Mouse (Mus musculus) kidney, adult 9 months (tissue): Measurements from ENCODE around the gene Ngb.

ENCODE experiments used
- DNase-seq: peaks from one replicate; pipeline ENCODE4 v3.0.0; 2022

Ngb gene

GRCm38 (mm10) chr12:87102165-87102631, at the start of gene Ngb:
TSS of gene Ngb (minus strand) at chr12:87102539.
- no peak for DNase-seq

- no peak for DNase-seq
Measured at GRCm38 (mm10) chr12:87149471-87149870, 47.1 kb upstream of the Ngb start.

GRCm38 (mm10) chr12:87148136-87148535, 45.8 kb upstream of the Ngb start:
- peak; percentile 73 for DNase-seq

GRCm38 (mm10) chr12:87147395-87148089, 45.2 kb upstream of the Ngb start, which contains the start of gene Pomt2:
TSS of gene Pomt2 (minus strand) at chr12:87147968.
- DNase-seq: peak; percentile 97

GRCm38 (mm10) chr12:87146966-87147365, 44.6 kb upstream of the Ngb start, which contains the start of gene Gstz1:
TSS of gene Gstz1 (plus strand) at chr12:87147165.
- peak; percentile 92 for DNase-seq

GRCm38 (mm10) chr12:87142156-87142555, 39.8 kb upstream of the Ngb start:
- DNase-seq: no peak

GRCm38 (mm10) chr12:87138768-87139167, 36.4 kb upstream of the Ngb start:
- DNase-seq: no peak

GRCm38 (mm10) chr12:87138342-87138701, 36.0 kb upstream of the Ngb start:
- no peak for DNase-seq

GRCm38 (mm10) chr12:87137439-87138341, 35.4 kb upstream of the Ngb start:
- DNase-seq: no peak

GRCm38 (mm10) chr12:87132784-87133183, 30.4 kb upstream of the Ngb start:
- no peak for DNase-seq

GRCm38 (mm10) chr12:87132210-87132609, 29.9 kb upstream of the Ngb start:
- DNase-seq: no peak

GRCm38 (mm10) chr12:87131619-87132018, 29.3 kb upstream of the Ngb start:
- peak; percentile 46 for DNase-seq

GRCm38 (mm10) chr12:87131181-87131580, 28.8 kb upstream of the Ngb start:
- DNase-seq: no peak

GRCm38 (mm10) chr12:87130224-87130623, 27.9 kb upstream of the Ngb start:
- DNase-seq: no peak

GRCm38 (mm10) chr12:87127256-87127655, 24.9 kb upstream of the Ngb start:
- no peak for DNase-seq

GRCm38 (mm10) chr12:87121918-87122589, 19.7 kb upstream of the Ngb start:
- DNase-seq: no peak

GRCm38 (mm10) chr12:87107357-87107977, 5.1 kb upstream of the Ngb start:
- DNase-seq: no peak

GRCm38 (mm10) chr12:87104796-87105195, 2.5 kb upstream of the Ngb start:
- no peak for DNase-seq

GRCm38 (mm10) chr12:87103471-87103870, 1.1 kb upstream of the Ngb start:
- DNase-seq: peak; percentile 19

- DNase-seq: peak; percentile 27
Measured at GRCm38 (mm10) chr12:87100331-87100730, 2.0 kb downstream of the Ngb start.

GRCm38 (mm10) chr12:87093671-87094070, 8.7 kb downstream of the Ngb start:
- DNase-seq: no peak

GRCm38 (mm10) chr12:87093249-87093648, 9.1 kb downstream of the Ngb start:
- peak; percentile 29 for DNase-seq

- no peak for DNase-seq
Measured at GRCm38 (mm10) chr12:87091916-87092315, 10.4 kb downstream of the Ngb start.
